Mouse (Mus musculus) right cerebral cortex, postnatal 36 days (tissue): Measurements from ENCODE around the gene Sppl3.

Source experiments
- DNase-seq, 2 experiments: peaks; one replicate each; pipeline ENCODE4 v3.0.0; 2022; ENCODE audit warnings: low spot score in 2 of 2, mixed read lengths in 1 of 2

Sppl3 gene

GRCm38 (mm10) chr5:115125211-115125871, 114.4 kb downstream of the Sppl3 start:
- peak; percentile 83 to 85 for DNase-seq

DNA sequence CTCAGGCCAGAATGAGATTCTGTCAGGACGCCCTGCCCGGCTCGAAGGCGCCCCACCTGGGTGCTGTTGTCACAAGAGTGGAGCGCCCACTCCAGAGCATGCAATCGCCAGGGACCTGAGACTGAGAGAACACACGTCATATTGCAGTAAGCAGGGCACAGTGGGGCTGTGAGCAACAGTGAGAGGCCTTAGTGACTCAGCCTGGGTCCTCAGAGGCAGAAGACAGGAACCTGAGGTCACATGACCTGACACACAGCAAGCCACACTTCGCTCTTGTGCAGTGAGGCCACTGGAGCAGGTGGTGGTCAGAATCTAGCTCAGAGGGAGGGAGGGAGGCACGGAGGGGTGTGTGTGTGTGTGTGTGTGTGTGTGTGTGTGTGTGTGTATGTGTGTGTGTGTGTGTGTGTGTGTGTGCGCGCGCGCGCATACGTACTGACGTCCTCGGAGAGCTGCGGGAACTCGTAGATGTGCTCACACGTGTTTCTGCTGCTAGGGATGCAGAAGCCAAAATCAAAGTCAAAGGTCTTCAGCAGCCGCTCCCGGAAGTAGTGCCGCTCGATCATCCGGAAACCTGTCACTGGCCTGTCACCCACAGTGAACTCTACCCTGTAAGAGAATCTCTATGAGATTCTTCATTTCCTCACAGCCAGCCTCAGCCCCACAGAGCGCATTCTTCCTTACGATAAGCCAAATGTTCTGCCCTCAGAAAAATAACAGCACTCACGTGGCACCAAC, 115.8 kb downstream of the Sppl3 start:
- no peak for DNase-seq

GRCm38 (mm10) chr5:115127421-115128179, 116.7 kb downstream of the Sppl3 start:
- DNase-seq = no peak

DNA sequence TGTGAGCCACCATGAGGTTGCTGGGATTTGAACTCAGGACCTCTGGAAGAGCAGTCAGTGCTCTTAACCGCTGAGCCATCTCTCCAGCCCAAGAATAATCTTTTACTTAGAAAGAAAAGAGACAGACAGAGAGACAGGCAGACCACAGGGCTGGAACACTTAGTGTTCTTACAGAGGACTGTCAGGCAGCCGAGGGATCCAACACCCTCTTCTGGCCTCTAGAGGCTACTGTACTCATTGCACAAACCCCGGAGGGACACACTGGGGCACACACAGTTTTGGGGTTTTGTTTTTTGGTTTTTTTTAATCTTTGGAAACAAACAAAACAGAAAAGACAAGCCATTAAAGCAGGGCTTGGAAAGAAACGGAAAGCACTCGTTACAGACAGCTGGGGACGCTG, 118.4 kb downstream of the Sppl3 start:
- DNase-seq = no peak

DNA sequence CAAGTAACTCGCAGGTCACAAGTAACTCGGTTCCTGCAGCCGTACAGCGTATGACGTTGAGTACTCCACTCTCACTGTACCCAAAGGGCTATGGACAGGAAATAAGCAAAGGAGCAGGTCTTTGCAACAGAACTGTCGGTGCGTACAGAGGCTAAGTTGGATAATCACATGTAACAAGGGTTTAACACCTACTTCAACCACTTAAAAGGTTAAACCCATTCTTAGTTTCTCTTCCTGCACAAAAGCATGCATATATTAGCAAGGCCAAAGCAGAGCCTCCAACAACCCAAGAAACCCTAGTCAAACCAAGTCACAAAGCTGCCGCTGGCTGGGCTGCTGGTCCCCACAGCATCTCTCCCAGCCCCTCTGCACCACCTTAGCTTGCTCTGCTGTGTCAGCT, 121.5 kb downstream of the Sppl3 start:
- DNase-seq = no peak

- no peak for DNase-seq
Measured at GRCm38 (mm10) chr5:115133358-115134066, 122.6 kb downstream of the Sppl3 start.

DNA sequence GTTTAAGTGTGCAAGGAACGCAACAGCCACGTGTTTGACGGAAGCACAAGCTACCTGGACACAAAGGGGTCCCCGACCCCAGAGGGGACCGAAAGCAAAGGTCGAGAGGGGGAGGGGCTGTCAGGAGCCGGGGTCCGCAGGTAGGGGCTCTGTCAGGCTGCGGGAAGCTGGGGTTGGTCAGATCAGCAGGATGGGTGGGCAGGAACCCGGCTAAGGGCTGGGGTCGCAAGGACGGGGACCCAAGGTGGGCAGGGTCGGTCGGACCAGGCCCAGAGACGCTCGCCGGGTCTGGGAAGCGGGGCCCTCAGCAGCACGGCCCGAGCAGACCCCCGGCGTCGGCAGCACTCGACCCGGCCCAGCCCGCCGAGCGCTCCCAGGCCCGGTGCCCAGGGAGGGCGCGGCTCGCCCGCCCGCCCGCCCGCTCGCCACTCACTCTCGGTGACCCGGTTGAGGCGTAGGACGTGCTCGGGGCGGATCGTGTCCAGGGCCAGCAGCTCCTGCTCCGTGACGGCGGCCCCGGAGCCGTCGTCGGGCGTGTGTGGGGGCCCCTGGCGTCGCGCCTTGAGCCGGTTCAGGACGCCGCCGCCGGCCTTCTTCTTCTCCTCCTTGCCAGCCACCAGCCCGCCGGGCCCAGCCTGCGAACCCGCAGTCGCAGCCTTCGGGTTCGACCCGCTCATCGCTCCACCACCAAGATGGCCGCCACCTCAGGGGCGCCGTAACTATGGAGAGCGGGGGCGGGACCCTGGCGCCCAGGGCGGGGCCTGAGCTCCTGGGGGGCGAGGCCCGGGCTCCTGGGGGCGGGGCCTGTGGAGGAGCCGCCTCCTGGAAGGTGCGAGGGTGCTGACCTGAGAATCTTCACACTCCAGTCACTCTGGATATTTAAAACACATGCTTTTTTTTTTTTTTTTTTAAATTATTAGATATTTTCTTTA, 123.6 kb downstream of the Sppl3 start, which contains the start of gene Unc119b:
Gene Unc119b, minus strand, starts transcription at position 742 of the 932 bp plus-strand sequence.
- peak; percentile 78 to 82 for DNase-seq

DNA sequence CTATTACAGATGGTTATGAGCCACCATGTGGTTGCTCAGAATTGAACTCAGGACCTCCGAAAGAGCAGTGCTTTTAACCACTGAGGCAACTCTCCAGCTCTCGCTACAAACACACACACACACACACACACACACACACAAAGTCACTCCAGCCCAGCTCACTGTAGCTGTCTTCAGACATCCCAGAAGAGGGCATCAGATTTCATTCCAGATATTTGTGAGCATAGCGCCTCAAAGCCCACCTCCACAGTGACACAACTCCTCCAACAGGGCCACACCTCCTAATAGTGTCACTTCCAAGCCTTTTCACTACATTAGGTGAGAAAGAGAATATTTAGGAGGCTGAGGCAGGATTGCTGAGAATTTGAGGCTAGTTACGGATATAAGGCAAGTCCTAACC, 128.2 kb downstream of the Sppl3 start:
- DNase-seq = no peak

DNA sequence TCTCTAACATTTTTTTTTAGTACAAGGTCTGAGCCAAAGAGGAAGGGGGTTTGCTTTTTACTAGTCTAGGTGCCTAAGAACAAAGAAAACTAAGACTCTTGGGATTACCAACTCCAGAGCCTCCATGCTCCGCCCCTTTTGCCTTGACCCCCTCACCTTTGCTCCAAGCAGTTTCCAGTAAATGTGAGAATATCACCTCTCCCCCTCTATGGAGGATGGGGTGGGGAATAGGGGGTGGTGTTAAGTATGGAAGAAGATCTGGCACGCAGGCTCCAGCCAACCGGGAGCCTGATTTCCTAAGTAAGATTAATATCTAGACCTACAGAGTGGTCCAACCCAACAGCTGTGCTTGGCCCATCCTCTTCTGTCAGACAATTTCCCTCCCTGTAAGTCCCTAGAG, 129.8 kb downstream of the Sppl3 start:
- DNase-seq = no peak

GRCm38 (mm10) chr5:115142166-115142697, 131.3 kb downstream of the Sppl3 start:
- no peak for DNase-seq

- DNase-seq = no peak
Measured at GRCm38 (mm10) chr5:115143552-115143951, 132.6 kb downstream of the Sppl3 start.

- no peak for DNase-seq
Measured at GRCm38 (mm10) chr5:115144471-115144870, 133.5 kb downstream of the Sppl3 start.

DNA sequence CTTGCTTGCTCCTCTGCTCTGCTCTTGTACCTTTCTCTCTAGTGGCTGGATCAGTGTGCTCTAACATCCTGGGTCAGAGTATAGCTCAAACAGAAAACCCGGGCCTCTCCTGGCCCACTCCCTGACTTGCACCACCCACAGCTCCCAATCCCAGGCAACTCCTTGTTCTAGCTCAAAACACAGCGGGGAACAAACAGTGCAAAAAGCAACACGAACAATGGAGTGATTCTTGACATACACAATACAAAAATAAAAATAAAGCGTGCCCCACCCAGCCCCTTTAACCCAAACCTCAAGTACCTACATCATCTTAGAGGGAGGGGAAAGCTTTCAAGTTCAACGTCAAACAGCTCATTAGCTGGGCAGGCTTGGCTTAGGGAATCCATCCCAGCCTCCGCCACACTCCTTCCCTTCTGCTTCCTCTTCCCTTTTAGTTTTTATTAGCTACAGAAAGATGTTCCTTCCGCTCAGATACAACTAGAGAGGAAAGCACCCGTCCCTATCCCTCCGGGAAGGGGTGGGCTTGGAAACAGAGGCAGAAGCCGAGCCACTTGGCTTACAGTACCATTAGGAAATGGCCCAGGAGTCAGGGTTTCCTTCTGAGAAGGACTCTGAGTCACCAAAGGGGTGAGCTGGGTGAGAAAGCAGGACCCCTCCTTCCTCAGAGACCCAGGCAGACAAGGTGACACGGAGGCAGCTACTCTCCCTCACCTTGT, 134.5 kb downstream of the Sppl3 start:
- DNase-seq = no peak

DNA sequence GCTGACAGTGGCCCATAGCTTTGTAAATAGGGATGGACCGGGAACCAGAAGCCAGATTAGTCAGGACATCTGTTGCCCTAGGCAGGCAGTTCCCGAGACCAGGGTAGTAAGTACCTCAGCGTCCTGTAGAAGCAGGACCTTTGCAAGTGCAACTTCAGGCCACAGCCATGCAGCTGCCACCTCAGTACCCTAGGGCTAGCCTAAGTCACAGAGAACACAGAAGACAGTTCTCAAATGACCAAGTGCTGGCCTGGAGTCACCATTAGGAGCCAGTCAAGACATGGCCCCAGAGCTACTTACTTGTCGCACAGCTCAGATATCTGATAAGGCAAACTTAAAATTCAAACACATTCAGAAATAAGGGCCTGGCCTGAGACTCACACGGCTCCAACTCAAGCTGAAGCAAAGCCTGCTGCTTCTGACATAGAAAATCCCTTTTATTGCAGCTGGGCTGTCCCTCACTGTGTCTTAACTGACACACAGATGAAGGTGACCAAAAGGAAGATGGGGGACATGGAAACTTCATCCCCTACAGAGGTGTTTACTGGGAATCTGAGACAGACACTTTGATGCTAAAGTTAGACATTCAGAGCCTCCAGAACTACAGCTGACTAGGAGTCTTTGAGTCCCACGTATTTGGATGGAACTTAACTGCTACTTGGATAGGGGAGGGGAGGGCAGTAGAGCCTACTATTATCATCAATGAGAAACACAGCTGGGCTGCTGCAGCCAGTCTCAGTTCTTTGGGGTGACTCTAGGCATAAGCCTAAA, 135.2 kb downstream of the Sppl3 start:
- no peak for DNase-seq

DNA sequence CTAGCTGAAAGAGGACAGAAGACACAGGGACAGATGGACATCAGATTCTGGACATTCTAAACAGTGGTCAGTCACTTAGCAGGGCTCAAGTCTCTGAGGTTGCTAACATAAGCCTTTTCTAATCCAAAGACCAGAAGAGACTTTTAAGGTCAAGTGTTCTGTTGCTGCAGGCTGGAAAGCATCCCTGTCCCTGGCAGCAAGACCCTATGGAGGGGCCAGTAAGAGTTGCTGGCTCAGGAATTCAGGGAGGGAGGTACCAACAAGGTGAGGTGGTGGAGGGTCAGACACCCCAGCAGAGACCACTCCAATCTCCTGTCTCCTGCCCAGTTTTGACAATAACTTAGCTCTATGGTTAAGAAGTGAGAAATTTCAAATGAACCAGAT, 135.8 kb downstream of the Sppl3 start:
- no peak for DNase-seq

GRCm38 (mm10) chr5:115147388-115147787, 136.5 kb downstream of the Sppl3 start:
- no peak for DNase-seq

GRCm38 (mm10) chr5:115148378-115148777, 137.4 kb downstream of the Sppl3 start:
- DNase-seq = no peak
